Mouse (Mus musculus): ENCODE results near the gene Syce3.
A peak's percentile ranks its signal among the peaks of the same experiment; 100 is the strongest.

Syce3 gene

GRCm38 (mm10) chr15:89421938-89422337, 11.6 kb upstream of the Syce3 start:
- no peak for DNase-seq

GRCm38 (mm10) chr15:89415282-89415681, 5.0 kb upstream of the Syce3 start:
- DNase-seq = no peak

- DNase-seq = no peak
Measured at GRCm38 (mm10) chr15:89406691-89407090, 3.6 kb downstream of the Syce3 start.

- no peak for DNase-seq
Measured at GRCm38 (mm10) chr15:89404831-89405623, 5.3 kb downstream of the Syce3 start.

- DNase-seq = no peak
Measured at GRCm38 (mm10) chr15:89402471-89402870, 7.8 kb downstream of the Syce3 start.

- DNase-seq = no peak
Measured at GRCm38 (mm10) chr15:89399716-89400115, 10.6 kb downstream of the Syce3 start.

GRCm38 (mm10) chr15:89398146-89398545, 12.2 kb downstream of the Syce3 start:
- no peak for DNase-seq

GRCm38 (mm10) chr15:89396883-89397282, 13.4 kb downstream of the Syce3 start:
- no peak for DNase-seq

GRCm38 (mm10) chr15:89390081-89390480, 20.2 kb downstream of the Syce3 start:
- DNase-seq = no peak

GRCm38 (mm10) chr15:89387127-89387526, 23.2 kb downstream of the Syce3 start:
- no peak for DNase-seq

- DNase-seq = no peak
Measured at GRCm38 (mm10) chr15:89384617-89385016, 25.7 kb downstream of the Syce3 start, which contains the start of gene Klhdc7b. Gene Klhdc7b, plus strand, starts transcription at chr15:89384917.

GRCm38 (mm10) chr15:89379429-89379828, 30.9 kb downstream of the Syce3 start:
- no peak for DNase-seq

- DNase-seq = peak; percentile 52
Measured at GRCm38 (mm10) chr15:89378831-89379401, 31.4 kb downstream of the Syce3 start, which contains the start of gene Odf3b. Gene Odf3b, minus strand, starts transcription at chr15:89379282.

GRCm38 (mm10) chr15:89377938-89378828, 32.1 kb downstream of the Syce3 start:
- DNase-seq = no peak

GRCm38 (mm10) chr15:89377362-89377761, 32.9 kb downstream of the Syce3 start:
- DNase-seq = no peak

GRCm38 (mm10) chr15:89376957-89377356, 33.3 kb downstream of the Syce3 start, which contains the start of gene Tymp:
Gene Tymp, minus strand, starts transcription at chr15:89377039.
- DNase-seq = no peak

GRCm38 (mm10) chr15:89376040-89376439, 34.3 kb downstream of the Syce3 start:
- no peak for DNase-seq

- no peak for DNase-seq
Measured at GRCm38 (mm10) chr15:89374801-89375534, 35.3 kb downstream of the Syce3 start.

GRCm38 (mm10) chr15:89374340-89374739, 36.0 kb downstream of the Syce3 start:
- DNase-seq = no peak

- peak; percentile 97 for DNase-seq
Measured at GRCm38 (mm10) chr15:89373762-89374248, 36.5 kb downstream of the Syce3 start, which contains the start of gene Sco2. Gene Sco2, minus strand, starts transcription at chr15:89373846.

GRCm38 (mm10) chr15:89373027-89373761, 37.1 kb downstream of the Syce3 start:
- DNase-seq = peak; percentile 95
